Mouse (Mus musculus) adrenal gland, postnatal 10 days (tissue): Measurements from ENCODE around the gene Sh2d7. TPM values are rescaled to one million over a fixed set of nuclear protein-coding genes. Genes with fewer than 3 reads are reported as not detected.
A peak's percentile ranks its signal among the peaks of the same experiment; 100 is the strongest.
"Not testable (repeated sequence)": the region's sequence is repeated elsewhere in the genome, so short reads cannot be mapped to it uniquely, and the experiment has no call there.

Experiments used
- DNase-seq: peaks from one replicate; pipeline ENCODE4 v3.0.0; 2021; ENCODE audit warnings: mixed read lengths
- total RNA-seq, 2 experiments: library from RNA; stranded (reverse); gene quantifications; 2 replicates each; pipeline ENCODE4 v1.2.3; 2021

Sh2d7 gene
- total RNA-seq, 2 experiments from 2014 or later: not detected

GRCm38 (mm10) chr9:54544954-54545315 lies 6.2 kb downstream of the Sh2d7 start:
- no peak for DNase-seq

GRCm38 (mm10) chr9:54547536-54547935 lies 8.8 kb downstream of the Sh2d7 start:
- peak; percentile 79 for DNase-seq

- DNase-seq: no peak
Observed at GRCm38 (mm10) chr9:54549433-54549832, 10.6 kb downstream of the Sh2d7 start.

GRCm38 (mm10) chr9:54552409-54552808 lies 13.6 kb downstream of the Sh2d7 start:
- peak; percentile 43 for DNase-seq

GRCm38 (mm10) chr9:54555044-54555443 lies 16.3 kb downstream of the Sh2d7 start:
- no peak for DNase-seq

- no peak for DNase-seq
Observed at GRCm38 (mm10) chr9:54558731-54559130, 19.9 kb downstream of the Sh2d7 start.

- peak; percentile 93 for DNase-seq
Observed at GRCm38 (mm10) chr9:54559771-54560471, 21.1 kb downstream of the Sh2d7 start, which contains the start of gene Cib2. Gene Cib2 (minus strand): TSS chr9:54560218.

GRCm38 (mm10) chr9:54560831-54561601 lies 22.2 kb downstream of the Sh2d7 start:
- no peak for DNase-seq

- no peak for DNase-seq
Observed at GRCm38 (mm10) chr9:54566958-54567357, 28.2 kb downstream of the Sh2d7 start.

GRCm38 (mm10) chr9:54568732-54569131 lies 29.9 kb downstream of the Sh2d7 start:
- DNase-seq: no peak

GRCm38 (mm10) chr9:54571130-54571839 lies 32.5 kb downstream of the Sh2d7 start:
- DNase-seq: no peak

- no peak for DNase-seq
Observed at GRCm38 (mm10) chr9:54583712-54584111, 44.9 kb downstream of the Sh2d7 start.

- DNase-seq: not testable (repeated sequence)
Observed at GRCm38 (mm10) chr9:54584127-54584526, 45.3 kb downstream of the Sh2d7 start.

- DNase-seq: no peak
Observed at GRCm38 (mm10) chr9:54585839-54586198, 47.0 kb downstream of the Sh2d7 start.

- DNase-seq: peak; percentile 100
Observed at GRCm38 (mm10) chr9:54586199-54587061, 47.6 kb downstream of the Sh2d7 start, which contains the start of gene Idh3a. Gene Idh3a (plus strand): TSS chr9:54586334.

- peak; percentile 68 for DNase-seq
Observed at GRCm38 (mm10) chr9:54587863-54588262, 49.1 kb downstream of the Sh2d7 start.

GRCm38 (mm10) chr9:54593652-54594051 lies 54.9 kb downstream of the Sh2d7 start:
- not testable (repeated sequence) for DNase-seq
